Mouse (Mus musculus) cortical plate, adult 2 months (tissue): ENCODE results near the gene P2rx4.

ENCODE experiments used
- CTCF ChIP-seq: fragments of 200-500 bp; IDR thresholded peaks from 2 replicates; pipeline ENCODE4 v1.5.1; 2011; ENCODE audit warnings: mild to moderate bottlenecking, control low read depth, low read length; ENCODE audit not compliant: insufficient read depth; ENCODE audit errors: extremely low read depth
- POLR2A ChIP-seq: fragments of 200-500 bp; IDR thresholded peaks from 2 replicates; pipeline ENCODE4 v1.6.1; 2011; ENCODE audit warnings: mild to moderate bottlenecking, low read length, control low read depth; ENCODE audit not compliant: insufficient read depth; ENCODE audit errors: extremely low read depth

GRCm38 (mm10) chr5:122735853-122736252 is 28.5 kb downstream of the P2rx4 start:
- TF ChIP-seq POLR2A (no peak), CTCF (no peak)
